Mouse (Mus musculus) embryonic stem cell, embryonic (primary cell): Measurements from ENCODE around the gene Zfp512.

Experiments
- CTCF ChIA-PET, 4 experiments: fragments of 300-600 bp in 2 of 4; fragments of 350-600 bp in 2 of 4; sonication (Branson Sonifier 250); formaldehyde crosslinking; loops; one replicate each; lab custom pipeline; 2022; ENCODE audit warnings: inconsistent platforms in 2 of 4; lab: Charles Lee
- POLR2A ChIA-PET, 4 experiments: fragments of 300-600 bp in 2 of 4; fragments of 350-600 bp in 2 of 4; sonication (Branson Sonifier 250); formaldehyde crosslinking; loops; one replicate each; lab custom pipeline; 2022; ENCODE audit warnings: antibody characterized with exemption in 4 of 4, inconsistent platforms in 1 of 4; lab: Charles Lee

Gene Zfp512

GRCm38 (mm10) chr5:31520556-31520955, 68.3 kb downstream of the Zfp512 start:
- ChIA-PET CTCF (no interaction called here), POLR2A (interaction anchor here in 2 of 4 experiments (0.6 to 3.4 kb wide), 3 partner anchors 9 to 77 kb away, joined by 3 to 22 read pairs (median 4); partner anchors contain the start of gene Mrpl33 (in 1 of the 2))

- CTCF ChIA-PET = no interaction called here
Measured at GRCm38 (mm10) chr5:31526354-31527116, 74.3 kb downstream of the Zfp512 start, which contains the start of gene Slc4a1ap. Gene Slc4a1ap, plus strand, starts transcription at chr5:31526995.

GRCm38 (mm10) chr5:31527117-31527680, 75.0 kb downstream of the Zfp512 start:
- CTCF ChIA-PET = interaction anchor here in 1 of 4 experiments (0.5 kb wide), 1 partner anchor 458 kb away, joined by 5 read pairs; no protein-coding TSS in a partner anchor
- POLR2A ChIA-PET = interaction anchor here (0.6 to 2.9 kb wide), 20 partner anchors 9 to 957 kb away, joined by 3 to 9 read pairs (median 4); partner anchors contain the start of genes Gm29609 (in 1 of the 4), Gtf3c2 (in 1 of the 4) and Zfp512 (in 1 of the 4)

More at GRCm38 (mm10) chr5:31526354-31527116, 74.3 kb downstream of the Zfp512 start, which contains the start of gene Slc4a1ap:
- POLR2A ChIA-PET = interaction anchor here (0.5 to 2.9 kb wide), 25 partner anchors 8 to 957 kb away, joined by 3 to 9 read pairs (median 4); partner anchors contain the start of genes Gm29609 (in 1 of the 4), Gtf3c2 (in 1 of the 4) and Zfp512 (in 1 of the 4)

GRCm38 (mm10) chr5:31527707-31528106, 75.5 kb downstream of the Zfp512 start, which contains the start of gene Supt7l:
Gene Supt7l, minus strand, starts transcription at chr5:31527807.
- POLR2A ChIA-PET = interaction anchor here in 3 of 4 experiments (1.0 to 2.9 kb wide), 11 partner anchors 9 to 326 kb away, joined by 3 to 9 read pairs (median 5); partner anchors contain the start of gene Zfp512 (in 1 of the 3)
- CTCF ChIA-PET = interaction anchor here in 2 of 4 experiments (0.5 to 0.7 kb wide), 2 partner anchors 457 to 678 kb away, joined by 5 read pairs; no protein-coding TSS in a partner anchor

GRCm38 (mm10) chr5:31528560-31528959, 76.3 kb downstream of the Zfp512 start:
- ChIA-PET POLR2A (interaction anchor here in 2 of 4 experiments (0.6 to 2.9 kb wide), 7 partner anchors 10 to 616 kb away, joined by 3 to 9 read pairs (median 4); partner anchors contain the start of genes Emilin1 (in 1 of the 2) and Gpn1 (in 1 of the 2)), CTCF (no interaction called here)
